Mouse (Mus musculus) B cell, adult 67 days (primary cell): Measurements from ENCODE around the gene Gm20604. TPM values are rescaled to one million over a fixed set of nuclear protein-coding genes. Genes with fewer than 3 reads are reported as not detected.

Source experiments
- total RNA-seq, 2 experiments: library from RNA; stranded (reverse); gene quantifications; 4 replicates each; pipeline ENCODE4 v1.2.4; 2023

Gm20604 gene
- total RNA-seq, result 1 to 10 TPM; 5.1 to 6.6 TPM

GRCm38 (mm10) chr12:102758403-102758756 lies at the start of gene Gm20604:
Gene Gm20604, minus strand, starts transcription at chr12:102758672.

GRCm38 (mm10) chr12:102757689-102758402 lies 626 bp downstream of the Gm20604 start, which contains the start of the genes Gm28051, Gon7 and Ubr7:
Gene Gm28051, minus strand, starts transcription at chr12:102757765.
Gene Gon7, minus strand, starts transcription at chr12:102757803.
Gene Ubr7, plus strand, starts transcription at chr12:102757967.

GRCm38 (mm10) chr12:102743589-102744574 lies 14.6 kb downstream of the Gm20604 start, which contains the start of the genes Moap1 and Tmem251:
Gene Moap1, minus strand, starts transcription at chr12:102743661.
Gene Tmem251, plus strand, starts transcription at chr12:102743762.

GRCm38 (mm10) chr12:102704457-102705198 lies 53.8 kb downstream of the Gm20604 start, which contains the start of gene Itpk1:
Gene Itpk1, minus strand, starts transcription at chr12:102704930.

Other genes starting within 250 kb of the Gm20604 start
- gene Chga, start 203.7 kb downstream of the Gm20604 start, total RNA-seq, result not detected
- 10 to 100 TPM; 23.1 to 24.7 TPM for gene Itpk1, start 53.7 kb downstream of the Gm20604 start, total RNA-seq
- 1 to 10 TPM; 9.0 to 9.9 TPM for gene Moap1, start 15.0 kb downstream of the Gm20604 start, total RNA-seq
- gene Tmem251, start 14.9 kb downstream of the Gm20604 start, total RNA-seq, result 10 to 100 TPM; 24.8 to 29.8 TPM
- gene Gm28051, start 907 bp downstream of the Gm20604 start, total RNA-seq, result not detected
- gene Gon7, start 869 bp downstream of the Gm20604 start, total RNA-seq, result 10 to 100 TPM; 25.5 to 28.6 TPM
- 10 to 100 TPM; 22.4 to 22.8 TPM for gene Ubr7, start 705 bp downstream of the Gm20604 start, total RNA-seq
- gene Btbd7, start 119.8 kb upstream of the Gm20604 start, total RNA-seq, result 10 to 100 TPM; 47.0 to 52.4 TPM
- not detected for gene Cox8c, start 140.6 kb upstream of the Gm20604 start, total RNA-seq
- gene Unc79, start 190.2 kb upstream of the Gm20604 start, total RNA-seq, result not detected